Mouse (Mus musculus) lung, postnatal 10 days (tissue): ENCODE measurements around the gene Gm572.

Source experiments
- DNase-seq: peaks from one replicate; pipeline ENCODE4 v3.0.0; 2021

Gm572 gene

GRCm38 (mm10) chr4:148667006-148667755 lies 24.1 kb downstream of the Gm572 start:
- DNase-seq, result no peak

GRCm38 (mm10) chr4:148671230-148671947 lies 28.3 kb downstream of the Gm572 start:
- DNase-seq, result no peak

GRCm38 (mm10) chr4:148675043-148675442 lies 31.9 kb downstream of the Gm572 start:
- no peak for DNase-seq

GRCm38 (mm10) chr4:148676188-148676960 lies 33.3 kb downstream of the Gm572 start:
- DNase-seq, result peak; percentile 83

- DNase-seq, result peak; percentile 42
Measured at GRCm38 (mm10) chr4:148676961-148677637, 34.0 kb downstream of the Gm572 start.

GRCm38 (mm10) chr4:148678105-148678504 lies 35.0 kb downstream of the Gm572 start:
- DNase-seq, result no peak

GRCm38 (mm10) chr4:148680505-148681067 lies 37.5 kb downstream of the Gm572 start:
- no peak for DNase-seq

- peak; percentile 71 for DNase-seq
Measured at GRCm38 (mm10) chr4:148681429-148681828, 38.3 kb downstream of the Gm572 start.

- no peak for DNase-seq
Measured at GRCm38 (mm10) chr4:148682961-148683360, 39.8 kb downstream of the Gm572 start.

GRCm38 (mm10) chr4:148683539-148683938 lies 40.4 kb downstream of the Gm572 start:
- no peak for DNase-seq

GRCm38 (mm10) chr4:148686491-148686941 lies 43.4 kb downstream of the Gm572 start:
- peak; percentile 35 for DNase-seq

- DNase-seq, result no peak
Measured at GRCm38 (mm10) chr4:148688091-148688490, 45.0 kb downstream of the Gm572 start.

- no peak for DNase-seq
Measured at GRCm38 (mm10) chr4:148691185-148691584, 48.1 kb downstream of the Gm572 start.

- DNase-seq, result no peak
Measured at GRCm38 (mm10) chr4:148693417-148693959, 50.4 kb downstream of the Gm572 start.

- peak; percentile 68 for DNase-seq
Measured at GRCm38 (mm10) chr4:148704756-148705155, 61.6 kb downstream of the Gm572 start.

- DNase-seq, result no peak
Measured at GRCm38 (mm10) chr4:148708836-148709235, 65.7 kb downstream of the Gm572 start.

- no peak for DNase-seq
Measured at GRCm38 (mm10) chr4:148710446-148710845, 67.3 kb downstream of the Gm572 start.

GRCm38 (mm10) chr4:148711323-148711722 lies 68.2 kb downstream of the Gm572 start:
- DNase-seq, result no peak

GRCm38 (mm10) chr4:148712632-148713031 lies 69.5 kb downstream of the Gm572 start:
- DNase-seq, result peak; percentile 32

- DNase-seq, result no peak
Measured at GRCm38 (mm10) chr4:148714064-148714463, 70.9 kb downstream of the Gm572 start.

- no peak for DNase-seq
Measured at GRCm38 (mm10) chr4:148714739-148715138, 71.6 kb downstream of the Gm572 start.

GRCm38 (mm10) chr4:148715396-148715795 lies 72.3 kb downstream of the Gm572 start:
- DNase-seq, result peak; percentile 18
